Mouse (Mus musculus): ENCODE results near the gene Mprip. TPM values are rescaled to one million over a fixed set of nuclear protein-coding genes. Genes with fewer than 3 reads are reported as not detected.

The Mprip gene
- polyA plus RNA-seq, 1 experiment from 2014 or later = 97.6 TPM

DNA sequence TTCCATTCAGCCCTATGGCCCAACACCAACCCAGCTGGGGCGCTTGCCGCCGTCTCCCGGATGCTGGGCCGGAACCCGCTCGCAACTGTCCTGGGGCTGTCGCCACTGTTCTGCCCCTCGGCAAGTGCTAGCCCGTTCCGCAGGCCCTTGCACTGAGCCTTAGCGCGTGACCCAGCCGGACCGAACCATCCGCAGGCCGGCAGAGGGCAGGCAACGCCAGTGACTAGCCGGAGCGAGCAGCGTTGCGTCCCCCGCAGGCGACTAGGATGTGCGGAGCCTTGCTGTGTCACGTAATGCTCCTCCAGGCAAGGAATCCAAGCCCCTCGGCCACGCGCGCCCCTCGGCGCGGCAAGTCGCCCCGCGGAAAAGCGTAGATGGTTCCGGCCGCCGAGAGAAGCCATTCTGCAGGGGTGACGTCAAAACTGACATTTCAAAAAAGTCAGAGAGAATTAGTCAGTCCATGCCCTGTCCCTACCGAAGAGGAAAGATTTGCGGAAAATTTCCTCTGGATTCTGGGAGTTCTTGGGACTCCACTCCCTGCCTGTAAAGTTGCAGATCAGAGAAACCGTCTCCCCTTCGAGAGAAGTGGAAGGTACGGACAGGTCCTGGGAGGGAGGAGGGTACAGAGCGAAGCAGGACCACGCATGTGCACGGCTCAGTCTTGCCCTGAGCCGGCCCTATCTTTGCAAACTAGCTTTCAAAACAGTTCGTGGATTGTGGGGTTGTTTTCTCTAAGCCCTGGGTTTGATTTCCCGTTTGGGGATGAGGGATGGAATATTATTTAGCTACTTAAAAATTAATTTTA, 148.8 kb downstream of the Mprip start, which contains the start of gene Flcn:
Flcn (minus strand) TSS at position 347 of the 805 bp plus-strand sequence.
- Histone ChIP-seq H3K9me3 (ENCODE audit: control insufficient read depth, low read length) (no peaks in the 10 kb centered on the region), H3K4me3 (ENCODE audit: low read depth, low read length) (peak within 1 kb of the TSS; percentile 71), H3K36me3 (ENCODE audit: control insufficient read depth, insufficient read depth, low read length) (no peaks in the 10 kb centered on the region), H3K27me3 (ENCODE audit: control insufficient read depth, insufficient read depth, low read length) (no peaks in the 10 kb centered on the region), H3K4me2 (ENCODE audit: low read depth, low read length, severe bottlenecking) (peak within 1 kb of the TSS; percentile 88), H3K27ac (ENCODE audit: low read depth, low read length) (peak within 1 kb of the TSS; percentile 94), H3K9ac (ENCODE audit: low read length) (peak within 1 kb of the TSS; percentile 97), H3K4me1 (replicated peaks; ENCODE audit: control insufficient read depth, insufficient read depth, low read length) (peaks cover 5% of the 10 kb centered on the region; the same call in 1 of the 2 replicates)
- under 1% methylated on average over 52 of the region's 52 CpGs for WGBS
- peak; percentile 92 for DNase-seq (ENCODE audit: low spot score)
- peak; percentile 95 for ATAC-seq (replicated peaks; ENCODE audit: low FRiP score)

DNA sequence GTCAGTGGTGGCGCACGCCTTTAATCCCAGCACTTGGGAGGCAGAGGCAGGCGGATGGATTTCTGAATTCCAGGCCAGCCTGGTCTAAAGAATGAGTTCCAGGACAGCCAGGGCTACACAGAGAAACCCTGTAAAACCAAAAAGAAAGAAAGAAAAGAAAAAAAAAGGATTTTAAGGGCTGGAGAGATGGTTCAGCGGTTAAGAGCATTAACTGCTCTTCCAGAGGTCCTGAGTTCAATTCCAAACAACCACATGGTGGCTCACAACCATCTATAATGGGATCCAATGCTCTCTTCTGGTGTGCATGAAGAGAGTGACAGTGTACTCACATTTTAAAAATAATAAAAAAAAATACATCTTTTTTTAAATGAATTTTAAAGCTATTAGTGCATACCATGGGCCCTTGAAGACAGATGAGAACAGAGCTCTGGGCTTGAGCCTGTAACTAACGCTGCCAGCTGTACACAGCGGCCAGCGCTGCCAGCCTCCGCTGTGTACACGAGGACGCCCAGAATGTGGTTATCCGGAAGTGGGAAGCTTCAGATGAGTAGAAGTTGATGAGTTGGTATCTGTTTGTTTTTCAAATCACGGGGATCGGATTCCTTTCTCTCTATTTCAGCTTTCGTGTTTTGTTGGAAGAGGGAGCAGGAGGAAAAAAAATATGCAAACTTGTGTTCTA, 149.5 kb downstream of the Mprip start:
- H3K9ac ChIP-seq (ENCODE audit: low read length) = peak overlapping the region; percentile 97
- no peaks in the 10 kb centered on the region for H3K9me3 ChIP-seq (ENCODE audit: control insufficient read depth, low read length)
- WGBS = 70% methylated on average over 14 of the region's 14 CpGs
- no peak for ATAC-seq (replicated peaks; ENCODE audit: low FRiP score)
- peak overlapping the region; percentile 88 for H3K4me2 ChIP-seq (ENCODE audit: low read depth, low read length, severe bottlenecking)
- peak overlapping the region; percentile 71 for H3K4me3 ChIP-seq (ENCODE audit: low read depth, low read length)
- no peaks in the 10 kb centered on the region for H3K36me3 ChIP-seq (ENCODE audit: control insufficient read depth, insufficient read depth, low read length)
- no peaks in the 10 kb centered on the region for H3K27me3 ChIP-seq (ENCODE audit: control insufficient read depth, insufficient read depth, low read length)
- H3K4me1 ChIP-seq (replicated peaks; ENCODE audit: control insufficient read depth, insufficient read depth, low read length) = peaks cover 5% of the 10 kb centered on the region; the same call in 1 of the 2 replicates
- DNase-seq (ENCODE audit: low spot score) = no peak
- peak overlapping the region; percentile 94 for H3K27ac ChIP-seq (ENCODE audit: low read depth, low read length)

DNA sequence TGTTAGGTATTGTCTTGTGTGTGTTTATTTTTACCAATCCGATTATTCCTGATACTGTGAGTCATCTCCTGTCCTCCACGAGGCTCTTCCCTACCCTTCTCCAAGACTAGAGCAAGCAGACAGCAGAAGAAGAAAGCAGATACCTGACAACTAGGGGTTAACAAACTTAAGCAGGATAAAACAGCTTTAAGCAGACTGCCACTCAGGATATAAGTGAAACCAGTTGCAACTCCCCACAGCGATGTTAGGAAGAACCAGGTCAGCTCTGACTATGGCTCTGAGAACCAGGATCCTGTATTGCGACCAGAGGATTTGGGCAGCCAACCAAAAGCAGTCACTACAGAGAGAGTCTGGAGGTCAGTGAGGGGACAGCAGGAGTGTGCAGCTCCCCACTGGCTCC, 150.1 kb downstream of the Mprip start:
- Histone ChIP-seq H3K4me1 (replicated peaks; ENCODE audit: control insufficient read depth, insufficient read depth, low read length) (peaks cover 5% of the 10 kb centered on the region; the same call in 1 of the 2 replicates), H3K27me3 (ENCODE audit: control insufficient read depth, insufficient read depth, low read length) (no peaks in the 10 kb centered on the region), H3K36me3 (ENCODE audit: control insufficient read depth, insufficient read depth, low read length) (no peaks in the 10 kb centered on the region), H3K4me3 (ENCODE audit: low read depth, low read length) (no peak overlapping the region), H3K27ac (ENCODE audit: low read depth, low read length) (no peak overlapping the region), H3K9ac (ENCODE audit: low read length) (no peak overlapping the region), H3K9me3 (ENCODE audit: control insufficient read depth, low read length) (no peaks in the 10 kb centered on the region), H3K4me2 (ENCODE audit: low read depth, low read length, severe bottlenecking) (no peak overlapping the region)
- DNase-seq (ENCODE audit: low spot score) (no peak), ATAC-seq (replicated peaks; ENCODE audit: low FRiP score) (no peak)
- WGBS = 76% methylated on average over 4 of the region's 4 CpGs

DNA sequence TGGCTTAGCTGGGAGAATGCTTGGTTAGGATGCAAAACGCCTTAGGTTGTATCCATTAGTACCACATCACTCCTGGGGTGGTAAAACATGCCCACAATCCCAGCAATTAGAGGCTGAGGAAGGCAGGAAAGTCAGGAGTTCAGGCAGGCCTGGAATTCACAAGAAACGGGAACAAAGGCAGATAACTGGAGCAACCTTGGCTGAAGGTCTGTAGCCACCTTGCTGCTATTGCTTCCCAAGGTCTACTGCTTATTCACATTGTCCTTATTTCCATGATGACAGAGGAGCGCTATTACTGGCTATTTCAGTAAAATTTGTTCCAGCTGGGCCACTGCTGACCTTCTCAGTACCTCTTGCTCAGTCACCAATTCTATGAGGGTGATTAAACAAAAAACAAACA, 152.2 kb downstream of the Mprip start:
- Histone ChIP-seq H3K4me3 (ENCODE audit: low read depth, low read length) (no peak overlapping the region), H3K27ac (ENCODE audit: low read depth, low read length) (no peak overlapping the region), H3K27me3 (ENCODE audit: control insufficient read depth, insufficient read depth, low read length) (no peaks in the 10 kb centered on the region), H3K4me1 (replicated peaks; ENCODE audit: control insufficient read depth, insufficient read depth, low read length) (peaks cover 5% of the 10 kb centered on the region; the same call in 1 of the 2 replicates), H3K36me3 (ENCODE audit: control insufficient read depth, insufficient read depth, low read length) (peaks cover 4% of the 10 kb centered on the region; the same call in 1 of the 2 replicates), H3K9me3 (ENCODE audit: control insufficient read depth, low read length) (no peaks in the 10 kb centered on the region), H3K9ac (ENCODE audit: low read length) (no peak overlapping the region), H3K4me2 (ENCODE audit: low read depth, low read length, severe bottlenecking) (no peak overlapping the region)
- no peak for ATAC-seq (replicated peaks; ENCODE audit: low FRiP score)
- 73% methylated on average over 3 of the region's 3 CpGs for WGBS
- DNase-seq (ENCODE audit: low spot score) = no peak

DNA sequence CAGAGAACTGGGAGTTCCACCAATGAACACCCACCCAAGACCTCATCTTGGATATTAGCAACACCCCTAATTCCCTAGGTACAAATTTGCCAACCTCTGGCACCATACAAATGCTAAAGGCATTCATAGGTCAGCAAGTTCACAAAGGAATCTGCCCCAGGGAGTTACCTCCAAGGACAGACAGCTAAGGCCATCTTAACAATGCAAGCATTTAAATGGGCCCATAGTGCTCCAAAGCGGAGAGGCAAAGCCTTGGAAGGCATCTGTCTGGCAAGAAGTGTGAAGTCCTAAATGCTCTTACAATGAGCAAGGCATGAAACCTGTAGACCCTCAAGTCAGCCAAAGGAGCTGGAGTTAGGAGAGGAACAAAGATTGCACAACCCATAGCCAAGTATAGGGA, 153.2 kb downstream of the Mprip start:
- DNase-seq (ENCODE audit: low spot score) (no peak), ATAC-seq (replicated peaks; ENCODE audit: low FRiP score) (no peak)
- H3K9ac ChIP-seq (ENCODE audit: low read length) = no peak overlapping the region
- no peaks in the 10 kb centered on the region for H3K9me3 ChIP-seq (ENCODE audit: control insufficient read depth, low read length)
- H3K4me2 ChIP-seq (ENCODE audit: low read depth, low read length, severe bottlenecking) = no peak overlapping the region
- no peaks in the 10 kb centered on the region for H3K27me3 ChIP-seq (ENCODE audit: control insufficient read depth, insufficient read depth, low read length)
- H3K4me3 ChIP-seq (ENCODE audit: low read depth, low read length) = no peak overlapping the region
- H3K36me3 ChIP-seq (ENCODE audit: control insufficient read depth, insufficient read depth, low read length) = peaks cover 12% of the 10 kb centered on the region; the same call in 1 of the 2 replicates
- no peak overlapping the region for H3K27ac ChIP-seq (ENCODE audit: low read depth, low read length)
- H3K4me1 ChIP-seq (replicated peaks; ENCODE audit: control insufficient read depth, insufficient read depth, low read length) = no peaks in the 10 kb centered on the region
- 61% methylated on average over 1 of the region's 1 CpGs for WGBS

DNA sequence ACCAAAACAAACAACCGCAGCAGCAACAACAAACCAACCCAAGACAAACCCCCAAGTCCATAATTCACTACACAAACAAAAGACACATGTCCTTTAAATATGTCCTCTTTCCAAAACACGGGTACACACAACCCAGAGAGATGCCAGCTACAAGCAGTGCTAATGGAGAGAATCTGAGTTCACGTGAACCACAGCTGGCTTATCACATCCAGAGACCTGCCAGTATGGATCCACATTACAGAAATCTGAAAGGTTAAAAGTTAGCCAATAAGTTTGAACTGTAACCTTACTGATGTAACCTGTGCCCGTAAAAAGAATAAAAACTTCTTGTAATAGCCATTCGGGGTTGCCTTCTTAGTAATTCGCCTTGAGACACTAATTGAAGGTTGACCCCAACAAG, 153.8 kb downstream of the Mprip start:
- Histone ChIP-seq H3K27me3 (ENCODE audit: control insufficient read depth, insufficient read depth, low read length) (no peaks in the 10 kb centered on the region), H3K4me1 (replicated peaks; ENCODE audit: control insufficient read depth, insufficient read depth, low read length) (no peaks in the 10 kb centered on the region), H3K27ac (ENCODE audit: low read depth, low read length) (no peak overlapping the region), H3K4me3 (ENCODE audit: low read depth, low read length) (no peak overlapping the region), H3K36me3 (ENCODE audit: control insufficient read depth, insufficient read depth, low read length) (peaks cover 17% of the 10 kb centered on the region; the same call in 1 of the 2 replicates), H3K4me2 (ENCODE audit: low read depth, low read length, severe bottlenecking) (no peak overlapping the region), H3K9ac (ENCODE audit: low read length) (no peak overlapping the region), H3K9me3 (ENCODE audit: control insufficient read depth, low read length) (no peaks in the 10 kb centered on the region)
- no peak for ATAC-seq (replicated peaks; ENCODE audit: low FRiP score)
- WGBS = 92% methylated on average over 6 of the region's 6 CpGs
- DNase-seq (ENCODE audit: low spot score) = no peak

DNA sequence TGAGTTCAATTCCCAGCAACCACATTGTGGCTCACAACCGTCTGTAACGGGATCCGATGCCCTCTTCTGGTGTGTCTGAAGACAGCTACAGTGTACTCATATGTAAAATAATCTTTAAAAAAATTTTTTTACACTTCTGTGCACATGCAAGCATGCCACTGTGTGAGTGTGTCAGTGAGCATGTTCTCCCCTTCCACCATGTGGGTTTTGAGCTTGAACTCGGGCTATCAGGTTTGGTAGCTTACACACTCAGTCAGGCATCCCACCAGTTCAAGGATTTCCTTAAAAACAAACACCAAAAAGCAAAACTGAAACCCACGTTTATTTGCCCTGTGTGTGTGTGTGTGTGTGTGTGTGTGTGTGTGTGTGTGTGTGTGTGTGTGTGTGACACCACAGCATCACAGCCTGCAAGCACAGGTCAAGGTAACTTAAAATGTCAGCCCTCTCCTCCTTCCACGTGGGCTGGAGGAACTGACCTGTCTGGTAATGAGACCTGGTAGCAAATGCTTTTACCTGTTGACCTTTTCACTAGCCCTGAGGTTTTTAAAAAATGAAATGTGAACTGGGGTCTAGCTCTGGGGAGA, 154.5 kb downstream of the Mprip start:
- Histone ChIP-seq H3K9me3 (ENCODE audit: control insufficient read depth, low read length) (no peaks in the 10 kb centered on the region), H3K27ac (ENCODE audit: low read depth, low read length) (no peak overlapping the region), H3K4me1 (replicated peaks; ENCODE audit: control insufficient read depth, insufficient read depth, low read length) (no peaks in the 10 kb centered on the region), H3K27me3 (ENCODE audit: control insufficient read depth, insufficient read depth, low read length) (no peaks in the 10 kb centered on the region), H3K9ac (ENCODE audit: low read length) (no peak overlapping the region), H3K4me3 (ENCODE audit: low read depth, low read length) (no peak overlapping the region), H3K4me2 (ENCODE audit: low read depth, low read length, severe bottlenecking) (no peak overlapping the region), H3K36me3 (ENCODE audit: control insufficient read depth, insufficient read depth, low read length) (peaks cover 22% of the 10 kb centered on the region; the same call in 1 of the 2 replicates)
- WGBS = 89% methylated on average over 6 of the region's 6 CpGs
- ATAC-seq (replicated peaks; ENCODE audit: low FRiP score) (no peak), DNase-seq (ENCODE audit: low spot score) (no peak)

DNA sequence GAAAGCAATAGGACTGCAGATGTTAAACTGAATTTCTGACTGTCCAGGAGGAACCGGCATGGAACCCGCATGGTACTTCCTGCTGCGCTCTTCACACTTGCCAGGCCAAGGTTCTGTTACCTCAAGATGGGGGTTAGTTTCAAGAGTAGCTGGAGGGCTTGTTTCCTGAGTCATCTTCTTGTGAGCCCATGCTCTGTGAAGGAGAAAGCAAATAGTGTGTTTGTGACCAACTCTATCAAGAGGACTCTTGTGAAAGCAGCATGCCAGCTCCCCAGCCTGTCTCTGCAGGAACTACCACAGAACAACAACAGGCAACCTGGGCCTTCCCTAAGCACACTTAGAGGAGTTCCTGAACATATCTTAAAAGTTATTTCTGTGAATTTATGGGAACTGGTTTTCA, 156.8 kb downstream of the Mprip start:
- DNase-seq (ENCODE audit: low spot score) (no peak), ATAC-seq (replicated peaks; ENCODE audit: low FRiP score) (no peak)
- H3K36me3 ChIP-seq (ENCODE audit: control insufficient read depth, insufficient read depth, low read length) = peaks cover 22% of the 10 kb centered on the region; the same call in 1 of the 2 replicates
- no peak overlapping the region for H3K9ac ChIP-seq (ENCODE audit: low read length)
- 94% methylated on average over 3 of the region's 3 CpGs for WGBS
- H3K4me2 ChIP-seq (ENCODE audit: low read depth, low read length, severe bottlenecking) = no peak overlapping the region
- no peaks in the 10 kb centered on the region for H3K9me3 ChIP-seq (ENCODE audit: control insufficient read depth, low read length)
- H3K4me3 ChIP-seq (ENCODE audit: low read depth, low read length) = no peak overlapping the region
- no peaks in the 10 kb centered on the region for H3K4me1 ChIP-seq (replicated peaks; ENCODE audit: control insufficient read depth, insufficient read depth, low read length)
- H3K27me3 ChIP-seq (ENCODE audit: control insufficient read depth, insufficient read depth, low read length) = no peaks in the 10 kb centered on the region
- H3K27ac ChIP-seq (ENCODE audit: low read depth, low read length) = no peak overlapping the region
